Mouse (Mus musculus): ENCODE results near the gene Odr4. TPM values are rescaled to one million over a fixed set of nuclear protein-coding genes. Genes with fewer than 3 reads are reported as not detected.

The Odr4 gene
- total RNA-seq (2021), result 10 to 100 TPM; 20.6 to 24.3 TPM
- long read RNA-seq, experiment 1, transcript Odr4-205 (14 exons, 3,273 nt), result major isoform, 17 of 27 reads
- long read RNA-seq, experiment 1, partial matches to known transcripts, result 1 of 27 reads
- long read RNA-seq, experiment 1, other reads (novel, unspliced or antisense), result 8 of 27 reads
- long read RNA-seq, experiment 2, transcript Odr4-205 (14 exons, 3,273 nt), result major isoform, 26 of 36 reads
- long read RNA-seq, experiment 2, partial matches to known transcripts, result 0 of 36 reads
- long read RNA-seq, experiment 2, other reads (novel, unspliced or antisense), result 8 of 36 reads

- intact Hi-C loops (cut with DNase I), result no loop called here
- H3K27ac ChIP-seq, result peak within 1 kb of the TSS; percentile 99
Observed at GRCm38 (mm10) chr1:150392638-150393487, at the start of gene Odr4, which contains the start of gene Tpr. Gene Odr4 (minus strand): TSS chr1:150393080. Gene Tpr (plus strand): TSS chr1:150392838.

DNA sequence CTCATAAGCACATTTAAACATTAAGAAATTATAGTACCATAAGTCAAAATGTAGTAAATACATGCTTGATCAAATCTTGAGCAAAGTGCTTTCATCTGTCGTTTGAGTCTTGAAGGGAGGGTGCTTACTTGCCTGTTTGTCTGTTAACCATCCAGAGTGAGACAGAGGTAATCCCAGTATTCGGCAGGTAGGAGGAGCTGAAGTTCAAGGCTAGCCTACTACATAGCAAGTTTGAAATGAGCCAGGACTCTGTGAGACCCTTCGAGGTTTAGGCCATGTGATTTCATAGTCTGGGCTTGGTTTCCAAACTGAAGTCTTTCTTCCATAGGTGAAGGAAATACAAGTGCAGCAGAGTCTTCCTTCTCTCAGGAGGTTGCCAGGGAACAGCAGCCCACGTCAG is 48.9 kb upstream of the Odr4 start:
- Histone ChIP-seq H3K4me3 (no peak overlapping the region), H3K27ac (no peak overlapping the region)
- intact Hi-C loops (cut with DNase I), result loop anchor here (5.0 to 10.0 kb wide), 2 partner anchors 34 to 53 kb away; no protein-coding TSS in a partner anchor
- DNase-seq, result no peak
- TF ChIP-seq CTCF (IDR thresholded peaks at IDR 0.05), result peak; percentile 8; the same call in 1 of the 2 replicates

More at GRCm38 (mm10) chr1:150392638-150393487, at the start of gene Odr4, which contains the start of gene Tpr:
- DNase-seq, result peak; percentile 99
- H3K4me3 ChIP-seq, result peak within 1 kb of the TSS; percentile 96
- TF ChIP-seq CTCF (IDR thresholded peaks at IDR 0.05), result peak; percentile 86

GRCm38 (mm10) chr1:150438641-150439040 is 45.8 kb upstream of the Odr4 start:
- DNase-seq, result no peak
- Histone ChIP-seq H3K4me3 (no peak overlapping the region), H3K27ac (no peak overlapping the region)
- TF ChIP-seq CTCF (IDR thresholded peaks at IDR 0.05), result no peak
- intact Hi-C loops (cut with DNase I), result no loop called here

- Histone ChIP-seq H3K4me3 (no peak overlapping the region), H3K27ac (no peak overlapping the region)
- no peak for TF ChIP-seq CTCF (IDR thresholded peaks at IDR 0.05)
- no peak for DNase-seq
- intact Hi-C loops (cut with DNase I), result no loop called here
Observed at GRCm38 (mm10) chr1:150426216-150426615, 33.3 kb upstream of the Odr4 start.

DNA sequence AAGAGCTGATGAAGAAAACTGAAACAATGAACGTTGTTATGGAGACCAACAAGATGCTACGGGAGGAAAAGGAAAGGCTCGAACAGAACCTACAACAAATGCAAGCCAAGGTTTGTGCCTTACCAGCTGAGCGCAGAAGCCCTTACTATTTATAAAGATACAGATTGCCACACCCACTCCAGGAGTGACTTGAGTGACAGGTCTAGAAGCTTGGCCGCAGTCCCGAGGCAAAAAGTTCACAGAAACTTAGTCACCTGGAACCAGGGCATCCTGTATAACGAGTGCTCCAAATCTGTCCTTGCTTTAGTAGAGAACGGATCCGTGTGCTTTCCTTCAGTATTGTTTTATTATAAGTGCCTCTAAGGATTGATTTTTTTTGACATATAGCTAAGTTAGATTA is 32.8 kb upstream of the Odr4 start:
- Histone ChIP-seq H3K27ac (no peak overlapping the region), H3K4me3 (no peak overlapping the region)
- DNase-seq, result no peak
- intact Hi-C loops (cut with DNase I), result no loop called here
- no peak for TF ChIP-seq CTCF (IDR thresholded peaks at IDR 0.05)

DNA sequence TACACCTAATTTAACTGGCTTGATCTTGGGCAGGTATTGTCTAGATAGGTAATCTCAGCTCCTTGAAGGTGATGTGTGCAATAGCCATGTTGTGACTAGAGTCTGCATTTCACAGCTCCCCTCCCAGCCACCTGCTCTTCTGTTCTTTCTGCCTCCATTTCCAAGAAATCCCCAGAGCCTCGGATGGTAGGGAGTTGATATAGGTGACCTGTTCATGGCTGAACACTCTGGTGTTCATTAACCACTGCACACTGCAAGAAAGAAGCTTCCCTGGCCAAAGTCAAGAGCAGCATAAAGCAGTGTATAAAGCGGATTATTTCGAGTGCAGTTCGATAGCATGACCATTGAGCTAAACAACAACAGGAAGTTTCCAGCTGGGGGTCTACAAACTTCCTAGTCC is 25.5 kb upstream of the Odr4 start:
- Histone ChIP-seq H3K27ac (no peak overlapping the region), H3K4me3 (no peak overlapping the region)
- TF ChIP-seq CTCF (IDR thresholded peaks at IDR 0.05), result no peak
- DNase-seq, result no peak
- intact Hi-C loops (cut with DNase I), result no loop called here

- H3K27ac ChIP-seq, result no peak overlapping the region
- H3K4me3 ChIP-seq, result no peak overlapping the region
- TF ChIP-seq CTCF (IDR thresholded peaks at IDR 0.05), result no peak
- intact Hi-C loops (cut with DNase I), result no loop called here
- DNase-seq, result no peak
Observed at GRCm38 (mm10) chr1:150416006-150416405, 23.1 kb upstream of the Odr4 start.

GRCm38 (mm10) chr1:150409996-150410395 is 17.1 kb upstream of the Odr4 start:
- no peak for DNase-seq
- no peak overlapping the region for H3K4me3 ChIP-seq
- TF ChIP-seq CTCF (IDR thresholded peaks at IDR 0.05), result no peak
- no peak overlapping the region for H3K27ac ChIP-seq
- intact Hi-C loops (cut with DNase I), result loop anchor here (5.0 kb wide), 1 partner anchor 32 kb away; no protein-coding TSS in a partner anchor

- intact Hi-C loops (cut with DNase I), result loop anchor here (5.0 kb wide), 1 partner anchor 35 kb away; no protein-coding TSS in a partner anchor
- no peak for TF ChIP-seq CTCF (IDR thresholded peaks at IDR 0.05)
- no peak for DNase-seq
- no peak overlapping the region for H3K4me3 ChIP-seq
- no peak overlapping the region for H3K27ac ChIP-seq
Observed at GRCm38 (mm10) chr1:150407285-150407684, 14.4 kb upstream of the Odr4 start.

DNA sequence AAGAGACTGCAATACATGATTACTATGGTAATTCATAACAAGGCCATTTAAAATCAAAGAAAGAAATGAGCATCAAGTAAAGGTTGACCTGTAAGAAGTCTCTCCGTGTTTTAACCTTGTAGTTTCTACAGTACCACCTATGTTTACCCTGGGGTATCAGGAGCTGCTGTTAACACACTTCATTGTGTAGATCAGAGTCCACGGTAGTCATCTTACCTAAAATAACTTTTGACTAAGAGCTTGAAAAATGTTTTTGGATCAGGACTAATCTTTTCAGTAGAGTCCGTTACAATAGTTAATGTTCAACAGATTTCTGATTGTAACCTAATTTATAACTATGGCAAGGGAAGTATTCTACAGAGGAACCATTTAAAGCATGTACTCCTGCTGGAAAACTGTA is 11.7 kb upstream of the Odr4 start:
- H3K27ac ChIP-seq, result no peak overlapping the region
- TF ChIP-seq CTCF (IDR thresholded peaks at IDR 0.05), result no peak
- DNase-seq, result no peak
- intact Hi-C loops (cut with DNase I), result no loop called here
- H3K4me3 ChIP-seq, result no peak overlapping the region

DNA sequence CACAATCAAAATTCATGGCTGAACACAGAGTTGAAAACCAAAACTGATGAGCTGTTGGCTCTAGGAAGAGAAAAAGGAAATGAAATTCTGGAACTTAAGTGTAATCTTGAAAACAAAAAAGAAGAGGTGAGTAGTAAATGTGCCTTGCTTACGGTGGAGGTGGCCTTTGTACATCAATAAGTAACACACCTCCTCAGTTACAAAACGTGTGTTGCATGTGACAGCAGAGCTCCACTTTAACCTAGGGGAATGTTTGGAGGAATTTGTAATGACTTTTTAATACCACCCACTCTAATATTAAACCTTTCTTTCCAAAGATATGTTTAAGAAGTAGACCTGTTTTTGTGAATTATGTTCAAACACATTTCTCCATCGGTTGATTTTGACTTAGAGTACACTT is 11.0 kb upstream of the Odr4 start:
- Histone ChIP-seq H3K4me3 (no peak overlapping the region), H3K27ac (no peak overlapping the region)
- intact Hi-C loops (cut with DNase I), result no loop called here
- no peak for TF ChIP-seq CTCF (IDR thresholded peaks at IDR 0.05)
- no peak for DNase-seq

GRCm38 (mm10) chr1:150396001-150396400 is 3.1 kb upstream of the Odr4 start:
- H3K27ac ChIP-seq, result no peak overlapping the region
- intact Hi-C loops (cut with DNase I), result no loop called here
- TF ChIP-seq CTCF (IDR thresholded peaks at IDR 0.05), result no peak
- DNase-seq, result no peak
- H3K4me3 ChIP-seq, result no peak overlapping the region

DNA sequence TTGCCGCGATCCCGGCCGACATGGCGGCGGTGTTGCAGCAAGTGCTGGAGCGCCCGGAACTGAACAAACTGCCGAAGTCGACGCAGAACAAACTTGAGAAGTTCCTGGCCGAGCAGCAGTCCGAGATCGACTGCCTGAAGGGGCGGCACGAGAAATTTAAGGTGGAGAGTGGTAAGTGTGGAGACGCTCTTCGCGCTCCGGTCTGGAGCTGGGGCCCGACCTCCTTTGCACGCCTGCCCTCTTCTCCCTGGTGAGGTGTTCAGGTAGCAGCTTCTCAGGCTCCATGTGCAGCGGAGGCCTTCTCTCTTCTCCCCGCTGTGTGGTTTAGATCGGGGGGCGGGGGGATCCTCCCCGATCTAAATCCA is 590 bp upstream of the Odr4 start:
- intact Hi-C loops (cut with DNase I), result no loop called here
- peak overlapping the region; percentile 99 for H3K27ac ChIP-seq
- no peak for TF ChIP-seq CTCF (IDR thresholded peaks at IDR 0.05)
- H3K4me3 ChIP-seq, result peak overlapping the region; percentile 96
- no peak for DNase-seq

Measured in gastrocnemius, adult 2 months (tissue).